Mouse (Mus musculus) ES-Bruce4 (cell line): Measurements from ENCODE around the gene Zfp512b.

Experiments
- CTCF ChIP-seq: IDR thresholded peaks from one replicate; pipeline ENCODE4 v1.8.1; 2011; ENCODE audit warnings: low read depth, low read length
- EP300 ChIP-seq: IDR thresholded peaks from 2 replicates; pipeline ENCODE4 v1.6.1; 2011; ENCODE audit warnings: low read depth, low read length; ENCODE audit not compliant: insufficient read depth
- POLR2A ChIP-seq: IDR thresholded peaks from one replicate; pipeline ENCODE4 v1.8.1; 2011; ENCODE audit warnings: low read length; ENCODE audit not compliant: insufficient read depth

DNA sequence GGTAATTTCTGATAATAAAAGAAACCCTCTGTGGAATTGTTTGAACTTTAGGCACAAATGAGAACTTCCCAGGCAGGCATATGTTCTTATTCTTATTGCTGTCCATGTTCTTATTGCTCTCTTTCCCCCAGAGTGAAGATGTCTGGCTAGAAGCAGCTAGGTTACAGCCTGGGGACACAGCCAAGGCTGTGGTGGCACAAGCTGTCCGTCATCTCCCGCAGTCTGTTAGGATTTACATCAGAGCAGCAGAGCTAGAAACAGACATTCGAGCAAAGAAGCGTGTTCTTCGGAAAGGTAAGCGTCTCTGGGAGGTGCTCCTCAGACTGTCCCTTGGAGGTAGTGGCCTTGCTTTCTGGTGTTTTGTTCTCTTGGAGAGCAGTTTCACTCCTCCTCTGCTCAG lies 40.0 kb upstream of the Zfp512b start:
- no peak for TF ChIP-seq CTCF
- no peak for TF ChIP-seq POLR2A
- TF ChIP-seq EP300: no peak
